Mouse (Mus musculus) right cerebral cortex, postnatal 14 days (tissue): ENCODE measurements around the gene Klhl7.

Experiments
- DNase-seq: peaks from one replicate; pipeline ENCODE4 v3.0.0; 2022

Klhl7 gene

DNA sequence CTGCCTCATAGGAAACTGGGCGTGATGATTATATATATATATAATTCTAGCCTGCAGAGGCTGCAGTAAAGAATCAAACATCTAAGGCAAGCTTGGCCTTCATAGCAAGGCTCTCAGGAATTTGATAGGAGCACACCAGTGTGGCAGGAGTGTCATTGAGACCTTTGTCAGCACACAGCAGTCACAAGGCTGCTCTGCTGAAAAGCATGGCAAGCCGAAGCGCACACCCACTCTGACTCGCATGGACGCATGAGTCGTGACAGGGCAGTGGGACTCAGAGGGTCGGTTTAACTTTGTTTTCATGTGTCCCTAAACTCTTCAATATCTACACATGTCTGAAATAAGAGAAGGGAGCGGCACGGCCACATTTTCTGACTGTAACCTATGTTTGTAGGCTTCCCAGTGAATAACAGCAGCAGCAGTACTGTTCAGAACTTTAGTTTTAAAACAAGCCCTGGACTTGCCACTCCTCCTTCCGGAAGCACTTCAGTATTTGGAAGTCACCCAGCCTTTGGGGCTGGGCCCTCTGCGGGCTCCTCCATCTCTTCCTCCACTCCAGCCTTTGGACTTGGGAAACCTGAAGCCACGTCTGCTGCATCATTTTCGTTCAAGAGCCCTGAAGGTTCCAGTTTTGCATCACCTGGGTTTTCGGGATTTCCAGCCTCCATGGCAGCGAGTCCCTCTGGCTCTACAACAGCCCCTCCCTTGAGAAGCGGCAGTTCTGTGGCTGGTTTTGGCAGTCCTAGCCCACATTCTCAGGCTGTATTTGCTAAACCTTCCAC, 81.3 kb downstream of the Klhl7 start:
- DNase-seq: no peak

DNA sequence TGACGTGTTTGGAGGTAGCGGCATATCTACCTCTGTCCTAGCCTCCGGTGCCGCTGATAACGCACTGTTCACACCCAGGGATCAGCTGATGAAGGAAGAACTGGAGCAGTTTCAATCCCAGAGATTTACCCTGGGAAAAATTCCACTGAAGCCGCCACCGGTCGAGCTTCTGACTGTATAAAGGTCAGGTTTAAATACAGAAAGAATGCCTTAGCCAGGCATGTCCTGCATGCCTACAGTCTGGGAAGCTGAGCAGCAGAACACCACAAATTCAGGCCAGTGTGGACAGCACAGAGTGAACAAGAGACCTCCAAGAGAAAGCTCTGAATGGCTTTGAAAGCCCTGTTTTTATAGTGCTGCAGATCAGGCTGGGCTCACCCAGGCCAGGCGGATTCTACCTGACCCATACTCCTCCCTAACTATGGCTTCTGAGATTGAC, 81.9 kb downstream of the Klhl7 start:
- no peak for DNase-seq

DNA sequence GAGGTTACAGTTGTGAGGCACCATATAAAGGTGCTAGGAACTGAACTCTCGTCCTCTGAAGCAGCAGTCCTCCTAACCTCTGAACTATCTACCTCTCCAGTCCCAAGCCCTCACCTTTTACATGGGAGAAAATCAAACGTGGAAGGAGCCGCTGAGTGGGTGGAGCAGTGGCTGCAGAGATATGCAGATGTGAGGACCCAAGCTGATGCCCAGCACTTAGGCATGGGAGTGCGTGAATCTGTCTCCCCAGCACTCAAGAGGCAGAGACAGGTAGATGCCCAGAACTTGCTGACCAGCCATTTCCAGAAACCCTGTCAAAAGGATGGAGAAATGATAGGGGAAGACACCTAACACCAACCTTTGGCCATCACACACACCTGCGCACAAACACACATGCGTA, 82.7 kb downstream of the Klhl7 start:
- DNase-seq: no peak

DNA sequence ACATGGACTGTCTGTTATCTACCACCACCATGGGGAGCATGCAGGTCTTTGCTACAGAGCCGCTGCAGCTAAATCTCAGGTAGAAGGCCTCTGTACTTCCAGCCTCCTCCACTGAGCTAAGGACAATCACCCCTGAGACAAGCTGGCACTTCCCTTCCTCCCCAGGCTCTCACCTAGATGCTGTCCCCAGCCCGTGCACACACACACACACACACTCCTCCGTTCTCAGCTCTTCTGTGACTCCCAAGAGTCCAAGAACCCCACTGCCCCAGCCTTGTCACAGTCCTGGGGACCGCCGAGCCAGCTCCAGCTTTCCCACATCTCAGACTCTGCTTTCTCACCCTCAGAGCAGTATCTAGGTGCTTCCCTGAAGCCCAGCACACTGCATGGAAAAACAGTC, 83.6 kb downstream of the Klhl7 start:
- no peak for DNase-seq

DNA sequence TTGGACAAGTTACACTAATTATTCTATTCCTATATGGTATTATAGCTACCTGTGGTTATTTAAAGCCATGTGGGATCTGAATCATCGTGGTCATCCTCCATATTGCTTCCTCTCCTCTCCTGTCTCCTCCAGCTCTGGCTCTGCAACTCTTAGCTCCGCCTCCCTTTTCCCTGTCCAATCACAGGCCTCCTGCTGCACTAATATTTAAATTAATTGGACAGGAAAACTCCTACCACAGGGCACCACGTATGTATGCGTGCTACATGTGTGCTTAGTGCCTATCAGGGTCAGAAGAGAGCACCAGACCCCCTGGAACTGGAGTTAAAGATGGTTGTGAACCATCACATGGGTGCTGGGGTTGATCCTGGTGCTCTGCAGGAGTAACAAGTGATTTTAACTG, 88.1 kb downstream of the Klhl7 start:
- no peak for DNase-seq

DNA sequence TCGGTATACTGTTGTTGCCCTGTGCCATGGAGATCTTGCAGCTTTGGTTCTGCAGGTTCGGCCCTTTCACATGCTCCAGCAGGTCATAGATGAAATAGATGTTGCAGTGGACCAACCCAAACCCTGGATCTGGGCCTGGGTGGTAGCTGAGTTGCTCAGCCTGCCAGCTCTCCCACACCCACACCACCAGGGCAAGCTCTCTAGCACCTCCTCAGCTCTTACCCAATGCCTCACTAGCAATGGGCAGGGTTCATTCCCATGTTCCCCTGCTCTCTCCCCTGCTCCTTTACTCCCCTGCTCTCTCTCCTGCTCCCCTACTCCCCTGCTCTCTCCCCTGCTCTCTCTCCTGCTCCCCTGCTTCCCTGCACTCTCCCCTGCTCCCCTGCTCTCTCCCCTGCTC, 91.4 kb downstream of the Klhl7 start:
- no peak for DNase-seq

DNA sequence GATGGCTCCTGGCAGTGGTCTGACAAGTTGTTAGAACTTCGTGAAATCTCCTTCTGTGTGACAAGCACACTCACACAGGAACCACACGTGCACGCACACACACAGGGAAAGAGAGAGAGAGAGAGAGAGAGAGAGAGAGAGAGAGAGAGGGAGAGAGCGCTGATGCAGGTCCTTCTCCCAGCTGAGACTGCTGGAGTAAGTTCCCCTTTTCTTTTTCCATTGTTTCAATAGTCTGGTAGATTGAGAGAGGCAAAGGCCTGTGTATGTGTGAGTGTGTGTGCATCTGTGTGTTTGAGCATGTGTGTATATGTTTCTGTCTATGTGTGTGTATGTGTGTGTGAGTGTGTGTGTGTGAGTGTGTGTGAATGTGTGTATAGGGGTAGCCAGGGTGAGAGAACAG, 100.6 kb downstream of the Klhl7 start:
- DNase-seq: no peak

DNA sequence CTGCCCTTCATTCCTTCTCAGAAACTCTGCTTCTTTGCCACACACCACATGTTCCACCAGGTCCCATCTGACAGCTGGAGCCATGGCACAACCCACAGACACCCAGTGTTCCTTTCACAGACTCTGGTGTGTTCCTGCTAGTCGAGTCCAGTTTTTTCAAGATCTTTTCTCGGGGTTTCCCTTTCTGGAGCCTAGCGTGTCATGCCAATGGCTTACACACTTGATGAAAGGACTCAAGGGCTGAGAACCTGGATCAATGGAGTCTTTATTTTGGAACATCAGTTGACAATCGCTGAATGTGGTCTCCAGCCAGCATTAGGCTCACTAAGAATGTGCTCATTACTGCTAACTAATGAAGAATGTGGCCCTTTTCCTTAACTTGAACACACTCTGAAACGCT, 102.1 kb downstream of the Klhl7 start:
- DNase-seq: no peak

DNA sequence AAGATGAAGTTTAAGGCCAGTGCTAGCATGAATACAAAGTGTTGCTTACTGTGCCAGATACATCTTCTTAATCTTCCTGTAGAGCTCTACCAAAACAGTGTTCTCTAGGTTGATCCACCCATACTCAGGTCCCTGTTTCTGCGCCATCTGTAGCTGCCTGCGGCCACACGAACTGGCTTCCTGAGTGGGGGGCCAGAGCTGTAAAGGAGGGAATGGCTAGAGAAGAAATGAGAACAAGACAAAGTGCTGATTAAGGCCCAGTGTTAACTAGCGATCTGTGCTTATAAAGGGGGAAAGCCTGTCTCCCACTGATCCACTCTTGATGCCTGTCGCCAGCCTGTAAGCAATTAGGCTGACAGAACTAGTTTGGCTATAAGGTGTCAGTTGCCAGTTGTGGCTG, 102.9 kb downstream of the Klhl7 start:
- DNase-seq: no peak

DNA sequence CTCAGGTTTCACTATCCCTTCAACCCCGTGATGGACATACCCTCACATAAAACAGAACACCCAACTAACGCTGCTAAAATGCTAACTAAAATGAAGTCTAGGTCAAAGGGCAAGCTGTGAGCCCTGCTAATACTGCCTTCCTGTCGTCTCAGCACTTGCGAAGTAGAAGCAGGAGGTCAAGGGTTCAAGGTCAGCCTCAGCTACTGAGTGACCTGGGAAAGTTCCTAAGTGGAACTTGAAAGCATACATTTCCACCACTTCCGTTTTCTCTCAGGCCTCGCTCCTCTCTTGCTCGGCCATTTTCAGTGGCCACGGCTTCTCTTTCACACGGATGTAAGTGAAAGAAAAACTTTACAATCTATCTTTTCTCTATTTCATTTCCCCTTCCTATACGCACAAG, 107.6 kb downstream of the Klhl7 start:
- no peak for DNase-seq

DNA sequence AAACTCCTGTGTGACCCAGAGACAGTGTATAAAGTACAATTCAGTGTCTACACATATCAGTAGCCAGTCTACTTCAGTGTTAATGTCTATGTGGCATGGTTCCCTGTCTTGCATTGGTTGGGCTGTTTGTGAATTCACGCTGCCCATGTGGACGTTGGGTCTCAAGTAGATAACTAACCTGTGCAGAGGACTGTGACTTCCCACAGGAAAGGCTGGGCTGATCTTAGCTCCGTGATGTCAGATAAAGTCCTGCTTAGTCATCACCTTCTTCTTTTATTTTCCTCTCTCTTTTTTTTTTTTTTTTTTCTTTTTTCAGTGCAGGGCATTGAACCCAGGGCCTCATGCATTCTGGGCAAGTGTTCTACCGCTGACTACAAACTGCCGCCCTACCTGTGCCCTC, 108.1 kb downstream of the Klhl7 start:
- no peak for DNase-seq
